Mouse (Mus musculus) liver, postnatal 0 days (tissue): ENCODE results near the gene Map7. TPM values are rescaled to one million over a fixed set of nuclear protein-coding genes. Genes with fewer than 3 reads are reported as not detected.

ENCODE experiments used
- ATAC-seq: fragments of 200-750 bp; cut with Nextera tagmentation; 2 replicates; pipeline ENCODE4 v1.8.0; 2017; ENCODE audit warnings: mild to moderate bottlenecking, moderate library complexity
- DNase-seq: peaks from one replicate; pipeline ENCODE4 v3.0.0-alpha.2; 2016
- H3K27ac ChIP-seq: fragments of 300-500 bp; sonication (generic); 2 replicates; pipeline ENCODE4 v1.5.1; 2014; ENCODE audit warnings: antibody characterized with exemption, moderate library complexity, mild to moderate bottlenecking, low read depth
- H3K27me3 ChIP-seq: fragments of 300-500 bp; sonication (generic); 2 replicates; pipeline ENCODE4 v1.6.1; 2014; ENCODE audit warnings: low read length, control low read depth, mixed read lengths; ENCODE audit not compliant: insufficient read depth
- H3K36me3 ChIP-seq: fragments of 300-500 bp; sonication (generic); replicated peaks from 2 replicates; pipeline ENCODE4 v1.6.1; 2014; ENCODE audit warnings: mild to moderate bottlenecking, control low read depth, low read length, moderate library complexity, mixed read lengths; ENCODE audit not compliant: insufficient read depth
- H3K4me1 ChIP-seq: fragments of 300-500 bp; sonication (generic); 2 replicates; pipeline ENCODE4 v1.6.1; 2014; ENCODE audit warnings: antibody characterized with exemption, mild to moderate bottlenecking, control low read depth; ENCODE audit not compliant: insufficient read depth
- H3K4me2 ChIP-seq: fragments of 300-500 bp; sonication (generic); 2 replicates; pipeline ENCODE4 v1.6.1; 2014; ENCODE audit warnings: low read depth, mild to moderate bottlenecking, low read length, moderate library complexity, mixed read lengths
- H3K4me3 ChIP-seq: fragments of 300-500 bp; sonication (generic); 2 replicates; pipeline ENCODE4 v1.5.1; 2014; ENCODE audit warnings: low read depth, low read length
- H3K9ac ChIP-seq: fragments of 300-500 bp; sonication (generic); replicated peaks from 2 replicates; pipeline ENCODE4 v1.6.1; 2014; ENCODE audit warnings: mild to moderate bottlenecking, moderate library complexity
- H3K9me3 ChIP-seq: fragments of 300-500 bp; sonication (generic); 2 replicates; pipeline ENCODE4 v1.6.1; 2016; ENCODE audit warnings: mild to moderate bottlenecking, control low read depth, low read length, mixed read lengths
- CTCF ChIP-seq: sonication (generic); IDR thresholded peaks from 2 replicates; pipeline ENCODE4 v1.5.1; 2016; ENCODE audit warnings: antibody characterized with exemption, low read depth
- EP300 ChIP-seq: IDR thresholded peaks from 2 replicates; pipeline ENCODE4 v1.6.1; 2016; ENCODE audit warnings: antibody characterized with exemption, low read depth, mild to moderate bottlenecking
- WGBS: fragments of 180-500 bp; shearing (Covaris S2); extraction: QIAGEN DNeasy Blood & Tissue Kit; methylation state at CpG from one replicate; pipeline ENCODE4 v1.1.7; 2014; ENCODE audit not compliant: insufficient replicate concordance; 5-methylcytosine and 5-hydroxymethylcytosine counted together
- polyA plus RNA-seq: library from polyadenylated mRNA; unstranded; fragments of >200 nt; fragmentation: Nextera tagmentation; extraction: Ambion mirVana; gene quantifications from 2 replicates; pipeline ENCODE4 v1.2.1, GENCODE M21; 2015

Map7 gene
- polyA plus RNA-seq, 1 experiment from 2014 or later: 6.8 TPM

DNA sequence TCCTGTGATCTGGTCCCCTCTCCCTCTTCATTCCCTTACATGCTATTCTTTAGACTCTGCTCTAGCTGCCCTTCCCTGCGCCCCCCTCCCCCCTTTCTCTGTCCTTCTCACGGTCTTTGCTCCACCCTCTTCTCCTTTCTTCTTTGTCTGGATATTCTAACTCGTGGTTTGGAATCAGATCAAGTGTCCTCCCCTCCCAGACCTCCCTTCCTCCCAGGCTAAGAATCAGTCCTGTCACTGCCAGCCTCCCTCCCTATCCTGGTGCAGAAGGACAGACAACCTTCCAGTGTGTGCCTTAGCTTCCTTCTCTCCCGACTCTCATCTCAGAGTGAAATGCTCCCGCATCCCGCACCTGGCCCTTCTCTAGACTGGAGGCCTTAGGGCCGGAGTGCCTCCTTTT, 27.8 kb downstream of the Map7 start:
- DNase-seq: no peak
- Histone ChIP-seq H3K4me2 (no peak overlapping the region), H3K9ac (no peak overlapping the region), H3K27me3 (no peaks in the 10 kb centered on the region), H3K36me3 (no peaks in the 10 kb centered on the region), H3K27ac (no peak overlapping the region), H3K4me3 (no peak overlapping the region), H3K4me1 (peaks cover 7% of the 10 kb centered on the region; the same call in 1 of the 2 replicates), H3K9me3 (no peaks in the 10 kb centered on the region)
- TF ChIP-seq EP300 (no peak), CTCF (no peak)
- ATAC-seq: no peak
- WGBS: 77% methylated on average over 7 of the region's 7 CpGs

DNA sequence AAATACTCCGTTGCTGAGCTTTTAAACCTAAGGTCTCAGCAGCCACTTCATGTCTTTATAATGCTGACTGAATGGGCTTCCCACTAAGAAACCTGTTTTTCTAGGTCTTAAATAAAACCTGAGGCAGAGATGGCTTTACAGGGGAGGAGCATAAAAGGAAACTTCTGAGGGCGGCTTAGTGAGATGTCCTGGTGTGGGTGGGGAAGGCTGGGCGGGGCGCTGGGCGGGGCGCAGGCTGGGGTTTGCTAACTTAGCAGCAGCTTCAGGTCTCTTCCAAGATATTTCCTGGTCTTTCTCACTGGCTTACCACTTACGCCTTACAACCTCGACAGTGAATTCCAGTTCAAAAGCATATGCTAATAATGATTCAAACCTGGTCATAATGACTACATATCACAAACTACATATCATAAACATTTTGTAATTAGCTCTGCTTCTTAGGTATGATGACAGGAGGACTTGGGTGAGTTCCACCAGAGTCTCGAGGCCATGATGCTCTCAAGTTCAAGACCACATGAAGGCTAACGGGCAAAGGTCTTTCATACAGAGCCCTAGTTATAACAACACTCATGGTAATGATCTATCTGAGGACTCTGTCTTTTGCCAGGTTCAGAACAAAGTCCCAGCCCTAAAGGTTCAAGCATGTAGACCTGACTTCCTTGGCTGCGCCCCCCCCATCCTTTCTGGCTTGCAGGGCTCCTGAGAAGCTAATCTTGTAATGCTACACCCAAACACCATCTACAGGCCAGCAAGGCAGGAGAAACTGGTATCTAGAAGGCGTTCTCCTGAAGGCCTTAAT, 30.7 kb downstream of the Map7 start:
- DNase-seq (peak; percentile 52), ATAC-seq (no peak)
- Histone ChIP-seq H3K9ac (no peak overlapping the region), H3K9me3 (no peaks in the 10 kb centered on the region), H3K4me1 (peaks cover 12% of the 10 kb centered on the region), H3K4me3 (no peak overlapping the region), H3K4me2 (0 out of 2 replicates have a peak overlapping the region, but pooled peaks have one; percentile 9), H3K36me3 (no peaks in the 10 kb centered on the region), H3K27ac (no peak overlapping the region), H3K27me3 (no peaks in the 10 kb centered on the region)
- 40% methylated on average over 12 of the region's 12 CpGs for WGBS
- TF ChIP-seq CTCF (no peak), EP300 (no peak)

DNA sequence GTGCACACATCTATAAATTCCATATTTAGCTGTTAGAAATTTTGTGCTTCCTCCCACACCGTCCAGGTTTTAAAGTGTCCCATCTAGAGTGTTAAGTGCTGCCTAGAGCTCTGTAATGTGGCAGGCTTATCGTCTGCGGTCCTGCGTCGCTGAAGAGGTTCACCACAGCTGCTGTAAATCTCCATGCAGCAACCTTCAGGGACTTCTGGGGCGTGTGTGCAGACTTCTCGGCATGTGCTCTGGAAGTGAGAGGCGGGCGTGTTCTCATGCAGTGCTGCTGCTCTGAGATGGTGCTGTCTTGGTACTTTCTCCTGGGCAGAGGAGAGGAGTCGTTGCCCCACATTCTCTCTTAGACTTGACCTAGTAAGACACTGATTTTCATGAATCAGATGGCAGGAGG, 32.9 kb downstream of the Map7 start:
- ATAC-seq (peak; percentile 27), DNase-seq (no peak)
- Histone ChIP-seq H3K4me1 (peaks cover 12% of the 10 kb centered on the region), H3K9me3 (no peaks in the 10 kb centered on the region), H3K4me3 (no peak overlapping the region), H3K27ac (no peak overlapping the region), H3K36me3 (no peaks in the 10 kb centered on the region), H3K4me2 (no peak overlapping the region), H3K9ac (no peak overlapping the region), H3K27me3 (no peaks in the 10 kb centered on the region)
- no peak for TF ChIP-seq EP300
- TF ChIP-seq CTCF: no peak
- 39% methylated on average over 10 of the region's 10 CpGs for WGBS

DNA sequence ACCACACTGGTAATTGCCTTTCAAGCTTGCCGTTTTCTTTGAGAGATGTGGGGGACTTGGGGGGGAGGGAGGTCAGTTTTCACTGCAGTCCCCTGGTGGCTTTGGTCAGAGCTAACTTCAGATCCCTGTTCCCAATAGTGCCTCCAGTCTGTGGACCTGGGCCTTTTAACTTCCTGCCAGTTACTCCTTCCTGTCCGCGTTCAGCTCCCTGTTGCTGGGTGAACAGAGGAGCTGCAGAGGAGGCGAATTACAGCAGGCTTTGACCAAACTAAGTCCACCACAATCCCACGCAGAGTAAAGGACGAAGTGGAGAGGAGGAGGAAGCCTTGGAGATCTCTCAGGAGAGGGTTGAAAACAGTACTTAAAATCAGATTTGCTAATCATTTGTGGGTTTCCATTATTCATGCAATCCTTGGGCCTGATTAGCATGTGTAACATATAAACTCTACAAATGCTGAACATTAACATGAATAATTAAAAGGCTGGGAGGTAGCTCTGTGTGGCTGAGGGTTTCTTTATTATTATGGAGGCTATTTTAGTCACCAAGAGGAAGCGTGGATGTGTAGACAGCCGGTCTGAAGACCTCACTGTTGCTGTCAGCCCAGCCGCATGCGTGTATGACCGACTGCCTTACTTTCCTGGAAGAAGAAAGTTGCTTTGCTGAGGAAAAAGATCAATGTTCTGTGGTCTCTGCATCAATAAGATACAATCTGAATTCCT, 33.6 kb downstream of the Map7 start:
- ATAC-seq (no peak), DNase-seq (no peak)
- no peaks in the 10 kb centered on the region for H3K9me3 ChIP-seq
- H3K27me3 ChIP-seq: no peaks in the 10 kb centered on the region
- no peaks in the 10 kb centered on the region for H3K36me3 ChIP-seq
- H3K4me1 ChIP-seq: peaks cover 16% of the 10 kb centered on the region
- H3K4me2 ChIP-seq: no peak overlapping the region
- WGBS: 30% methylated on average over 11 of the region's 11 CpGs
- TF ChIP-seq EP300: no peak
- no peak for TF ChIP-seq CTCF
- no peak overlapping the region for H3K9ac ChIP-seq
- no peak overlapping the region for H3K27ac ChIP-seq
- H3K4me3 ChIP-seq: no peak overlapping the region

DNA sequence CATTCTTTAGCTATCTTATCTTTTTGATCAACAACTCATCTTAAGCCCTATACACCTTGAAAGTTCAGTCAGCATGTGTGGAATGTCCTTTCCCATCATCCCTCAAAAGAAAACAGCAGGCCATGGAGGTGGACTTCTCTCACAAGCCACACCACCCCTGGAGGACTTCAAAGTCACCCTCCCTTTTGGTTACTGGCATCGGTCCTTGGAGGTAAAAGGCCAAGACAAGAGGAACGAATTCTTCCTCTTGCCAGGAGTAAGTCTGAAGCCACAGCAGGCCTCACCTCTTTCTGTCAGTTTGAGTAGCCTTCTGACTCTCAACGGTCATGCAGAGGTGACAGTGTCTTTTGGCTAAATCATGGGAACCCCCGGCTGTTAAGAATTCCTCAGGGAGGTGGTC, 36.1 kb downstream of the Map7 start:
- Histone ChIP-seq H3K9me3 (no peaks in the 10 kb centered on the region), H3K9ac (no peak overlapping the region), H3K27ac (no peak overlapping the region), H3K36me3 (no peaks in the 10 kb centered on the region), H3K4me2 (no peak overlapping the region), H3K27me3 (no peaks in the 10 kb centered on the region), H3K4me3 (no peak overlapping the region), H3K4me1 (peaks cover 18% of the 10 kb centered on the region)
- DNase-seq (no peak), ATAC-seq (no peak)
- TF ChIP-seq EP300: no peak
- no peak for TF ChIP-seq CTCF
- 62% methylated on average over 4 of the region's 4 CpGs for WGBS

DNA sequence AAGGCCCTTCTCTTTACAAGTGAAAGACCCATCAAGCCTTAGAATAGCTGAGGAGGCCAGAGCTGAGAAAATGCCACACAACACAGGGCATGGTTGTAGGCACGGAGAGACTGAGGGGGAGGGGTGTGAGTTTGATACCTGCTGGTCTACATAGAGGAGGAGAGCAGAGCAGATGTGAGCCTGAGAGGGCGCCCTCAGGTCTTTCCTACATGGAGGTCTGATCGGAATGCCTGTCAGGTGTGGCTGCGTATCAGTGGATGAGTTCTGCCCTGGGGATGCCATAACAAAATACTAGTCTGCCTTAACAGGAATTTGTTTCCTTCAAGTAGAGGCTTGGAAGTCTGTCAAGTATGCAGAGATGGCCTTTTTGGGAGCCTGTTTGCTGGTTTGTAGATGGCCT, 37.0 kb downstream of the Map7 start:
- Histone ChIP-seq H3K9ac (no peak overlapping the region), H3K4me1 (peaks cover 20% of the 10 kb centered on the region), H3K4me3 (no peak overlapping the region), H3K4me2 (no peak overlapping the region), H3K36me3 (no peaks in the 10 kb centered on the region), H3K27ac (no peak overlapping the region), H3K27me3 (no peaks in the 10 kb centered on the region), H3K9me3 (no peaks in the 10 kb centered on the region)
- DNase-seq: no peak
- 88% methylated on average over 4 of the region's 4 CpGs for WGBS
- no peak for TF ChIP-seq CTCF
- TF ChIP-seq EP300: no peak
- ATAC-seq: no peak
